Mouse (Mus musculus): ENCODE measurements around the gene Kif1c. TPM values are rescaled to one million over a fixed set of nuclear protein-coding genes. Genes with fewer than 3 reads are reported as not detected.

Gene Kif1c
- polyA plus RNA-seq, 1 experiment = 94.9 TPM

GRCm38 (mm10) chr11:70741603-70742002 lies 41.3 kb downstream of the Kif1c start:
- no peak for DNase-seq
- Histone ChIP-seq H3K27me3 (replicated peaks; ENCODE audit: control insufficient read depth, insufficient read depth, low read length) (no peaks in the 10 kb centered on the region), H3K36me3 (ENCODE audit: control insufficient read depth, insufficient read depth, low read length) (no peaks in the 10 kb centered on the region), H3K4me1 (ENCODE audit: control insufficient read depth, insufficient read depth, low read length) (no peaks in the 10 kb centered on the region), H3K27ac (ENCODE audit: insufficient read depth, low read depth, low read length) (no peak overlapping the region), H3K4me3 (ENCODE audit: insufficient read depth, low read depth, low read length) (no peak overlapping the region)
- TF ChIP-seq POLR2A (IDR thresholded peaks at IDR 0.05; ENCODE audit: low read depth, low read length) = no peak
- no peak for TF ChIP-seq CTCF (conservative IDR thresholded peaks at IDR 0.05; ENCODE audit: insufficient read depth, insufficient read length, low read depth, low read length)
- WGBS = 92% methylated on average over 3 of the region's 3 CpGs

GRCm38 (mm10) chr11:70742117-70742516 lies 41.8 kb downstream of the Kif1c start:
- H3K27ac ChIP-seq (ENCODE audit: insufficient read depth, low read depth, low read length) = no peak overlapping the region
- H3K4me1 ChIP-seq (ENCODE audit: control insufficient read depth, insufficient read depth, low read length) = no peaks in the 10 kb centered on the region
- no peaks in the 10 kb centered on the region for H3K36me3 ChIP-seq (ENCODE audit: control insufficient read depth, insufficient read depth, low read length)
- H3K27me3 ChIP-seq (replicated peaks; ENCODE audit: control insufficient read depth, insufficient read depth, low read length) = no peaks in the 10 kb centered on the region
- no peak overlapping the region for H3K4me3 ChIP-seq (ENCODE audit: insufficient read depth, low read depth, low read length)
- DNase-seq = no peak
- TF ChIP-seq POLR2A (IDR thresholded peaks at IDR 0.05; ENCODE audit: low read depth, low read length) (no peak), CTCF (conservative IDR thresholded peaks at IDR 0.05; ENCODE audit: insufficient read depth, insufficient read length, low read depth, low read length) (no peak)
- 74% methylated on average over 7 of the region's 7 CpGs for WGBS

GRCm38 (mm10) chr11:70742581-70743459 lies 42.5 kb downstream of the Kif1c start:
- Histone ChIP-seq H3K27me3 (replicated peaks; ENCODE audit: control insufficient read depth, insufficient read depth, low read length) (no peaks in the 10 kb centered on the region), H3K36me3 (ENCODE audit: control insufficient read depth, insufficient read depth, low read length) (no peaks in the 10 kb centered on the region), H3K4me3 (ENCODE audit: insufficient read depth, low read depth, low read length) (no peak overlapping the region), H3K27ac (ENCODE audit: insufficient read depth, low read depth, low read length) (no peak overlapping the region), H3K4me1 (ENCODE audit: control insufficient read depth, insufficient read depth, low read length) (no peaks in the 10 kb centered on the region)
- WGBS = 76% methylated on average over 12 of the region's 12 CpGs
- no peak for DNase-seq
- TF ChIP-seq CTCF (conservative IDR thresholded peaks at IDR 0.05; ENCODE audit: insufficient read depth, insufficient read length, low read depth, low read length) (no peak), POLR2A (IDR thresholded peaks at IDR 0.05; ENCODE audit: low read depth, low read length) (no peak)

DNA sequence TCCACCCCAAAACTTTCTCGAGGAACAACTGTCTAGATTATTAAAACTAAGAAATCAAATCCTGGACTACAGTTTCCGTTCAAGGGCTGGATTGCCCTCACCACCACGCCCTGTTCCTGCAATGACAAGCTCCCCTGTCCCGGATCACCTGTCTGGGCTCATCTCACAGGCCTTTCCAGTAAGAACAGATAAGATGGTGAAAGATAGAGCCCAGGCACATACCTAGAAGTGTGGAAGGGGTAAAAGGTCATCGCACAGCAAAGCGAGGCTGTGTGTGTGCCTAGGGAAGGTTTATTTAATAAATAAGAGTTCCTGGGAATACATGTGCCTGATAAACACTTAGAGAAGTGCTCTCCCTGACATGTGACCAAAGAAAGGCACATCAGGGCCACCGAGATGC lies 45.3 kb downstream of the Kif1c start:
- no peak overlapping the region for H3K4me3 ChIP-seq (ENCODE audit: insufficient read depth, low read depth, low read length)
- WGBS = 85% methylated on average over 7 of the region's 7 CpGs
- no peak overlapping the region for H3K27ac ChIP-seq (ENCODE audit: insufficient read depth, low read depth, low read length)
- no peak for DNase-seq
- no peaks in the 10 kb centered on the region for H3K36me3 ChIP-seq (ENCODE audit: control insufficient read depth, insufficient read depth, low read length)
- no peaks in the 10 kb centered on the region for H3K27me3 ChIP-seq (replicated peaks; ENCODE audit: control insufficient read depth, insufficient read depth, low read length)
- H3K4me1 ChIP-seq (ENCODE audit: control insufficient read depth, insufficient read depth, low read length) = no peaks in the 10 kb centered on the region
- no peak for TF ChIP-seq POLR2A (IDR thresholded peaks at IDR 0.05; ENCODE audit: low read depth, low read length)
- no peak for TF ChIP-seq CTCF (conservative IDR thresholded peaks at IDR 0.05; ENCODE audit: insufficient read depth, insufficient read length, low read depth, low read length)

- Histone ChIP-seq H3K4me1 (ENCODE audit: control insufficient read depth, insufficient read depth, low read length) (no peaks in the 10 kb centered on the region), H3K4me3 (ENCODE audit: insufficient read depth, low read depth, low read length) (no peak overlapping the region), H3K27ac (ENCODE audit: insufficient read depth, low read depth, low read length) (no peak overlapping the region), H3K27me3 (replicated peaks; ENCODE audit: control insufficient read depth, insufficient read depth, low read length) (no peaks in the 10 kb centered on the region), H3K36me3 (ENCODE audit: control insufficient read depth, insufficient read depth, low read length) (no peaks in the 10 kb centered on the region)
- DNase-seq = no peak
- 69% methylated on average over 4 of the region's 4 CpGs for WGBS
- no peak for TF ChIP-seq CTCF (conservative IDR thresholded peaks at IDR 0.05; ENCODE audit: insufficient read depth, insufficient read length, low read depth, low read length)
- no peak for TF ChIP-seq POLR2A (IDR thresholded peaks at IDR 0.05; ENCODE audit: low read depth, low read length)
Measured at GRCm38 (mm10) chr11:70747876-70748545, 47.7 kb downstream of the Kif1c start.

DNA sequence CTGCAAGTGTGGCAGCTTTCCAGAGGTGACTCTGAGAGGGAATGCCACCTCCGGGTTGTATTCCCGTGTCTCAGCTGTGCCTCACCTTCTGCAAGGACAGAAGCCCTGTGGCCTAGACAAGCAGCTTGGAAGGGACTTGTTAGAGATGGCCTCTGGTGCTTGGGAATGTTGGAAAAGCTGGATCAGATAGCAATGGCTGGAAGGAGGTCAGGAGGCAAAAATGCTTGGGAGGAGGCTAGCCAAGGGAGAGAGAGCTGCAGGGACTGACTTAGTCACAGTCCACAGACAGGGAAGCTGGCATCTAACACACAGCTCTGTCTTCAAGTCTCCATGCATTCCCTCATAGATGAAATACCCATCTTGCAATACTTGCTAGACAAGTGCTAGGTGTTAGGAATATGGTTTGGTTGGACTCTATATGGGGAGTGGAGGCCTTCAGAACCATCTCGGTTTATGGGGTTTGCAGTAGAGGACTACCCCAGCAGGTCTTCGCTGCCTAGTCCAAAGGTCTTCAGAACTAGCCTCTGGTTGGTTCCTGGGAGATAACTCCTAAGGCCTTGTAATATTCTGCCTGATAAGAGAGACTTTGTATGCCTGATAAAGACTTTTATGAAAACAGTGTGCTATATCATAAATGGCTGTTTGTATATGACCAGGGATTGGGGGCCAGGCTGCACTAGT lies 52.1 kb downstream of the Kif1c start:
- Histone ChIP-seq H3K36me3 (ENCODE audit: control insufficient read depth, insufficient read depth, low read length) (no peaks in the 10 kb centered on the region), H3K4me1 (ENCODE audit: control insufficient read depth, insufficient read depth, low read length) (no peaks in the 10 kb centered on the region), H3K27ac (ENCODE audit: insufficient read depth, low read depth, low read length) (no peak overlapping the region), H3K27me3 (replicated peaks; ENCODE audit: control insufficient read depth, insufficient read depth, low read length) (no peaks in the 10 kb centered on the region), H3K4me3 (ENCODE audit: insufficient read depth, low read depth, low read length) (no peak overlapping the region)
- 87% methylated on average over 4 of the region's 4 CpGs for whole genome bisulfite sequencing
- DNase-seq = no peak
- TF ChIP-seq POLR2A (IDR thresholded peaks at IDR 0.05; ENCODE audit: low read depth, low read length) (no peak), CTCF (conservative IDR thresholded peaks at IDR 0.05; ENCODE audit: insufficient read depth, insufficient read length, low read depth, low read length) (no peak)

GRCm38 (mm10) chr11:70753146-70753545 lies 52.8 kb downstream of the Kif1c start:
- 91% methylated on average over 10 of the region's 10 CpGs for WGBS
- H3K27ac ChIP-seq (ENCODE audit: insufficient read depth, low read depth, low read length) = no peak overlapping the region
- no peaks in the 10 kb centered on the region for H3K27me3 ChIP-seq (replicated peaks; ENCODE audit: control insufficient read depth, insufficient read depth, low read length)
- no peak overlapping the region for H3K4me3 ChIP-seq (ENCODE audit: insufficient read depth, low read depth, low read length)
- TF ChIP-seq POLR2A (IDR thresholded peaks at IDR 0.05; ENCODE audit: low read depth, low read length) = no peak
- no peak for TF ChIP-seq CTCF (conservative IDR thresholded peaks at IDR 0.05; ENCODE audit: insufficient read depth, insufficient read length, low read depth, low read length)
- no peak for DNase-seq
- no peaks in the 10 kb centered on the region for H3K36me3 ChIP-seq (ENCODE audit: control insufficient read depth, insufficient read depth, low read length)
- H3K4me1 ChIP-seq (ENCODE audit: control insufficient read depth, insufficient read depth, low read length) = no peaks in the 10 kb centered on the region

Measured in kidney, adult 2 months (tissue).